Mouse (Mus musculus): ENCODE data around the gene Myl7. TPM values are rescaled to one million over a fixed set of nuclear protein-coding genes. Genes with fewer than 3 reads are reported as not detected.

Myl7 gene
- total RNA-seq, 2 experiments from 2014 or later = not detected

DNA sequence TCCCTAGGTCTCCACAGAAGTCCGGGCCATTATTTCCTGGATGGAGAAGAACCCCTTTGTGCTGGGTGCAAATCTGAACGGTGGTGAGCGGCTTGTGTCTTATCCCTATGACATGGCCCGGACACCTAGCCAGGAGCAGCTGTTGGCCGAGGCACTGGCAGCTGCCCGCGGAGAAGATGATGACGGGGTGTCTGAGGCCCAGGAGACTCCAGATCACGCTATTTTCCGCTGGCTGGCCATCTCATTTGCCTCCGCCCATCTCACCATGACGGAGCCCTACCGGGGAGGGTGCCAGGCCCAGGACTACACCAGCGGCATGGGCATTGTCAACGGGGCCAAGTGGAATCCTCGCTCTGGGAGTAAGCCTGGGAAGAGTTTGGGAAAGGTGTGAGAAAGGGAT, 28.5 kb downstream of the Myl7 start:
- no peak for ATAC-seq (replicated peaks; ENCODE audit: low FRiP score, poor library complexity, severe bottlenecking)

GRCm38 (mm10) chr11:5869331-5869730, 29.3 kb downstream of the Myl7 start:
- no peak for ATAC-seq (replicated peaks; ENCODE audit: low FRiP score, poor library complexity, severe bottlenecking)

GRCm38 (mm10) chr11:5868324-5868723, 30.3 kb downstream of the Myl7 start:
- no peak for ATAC-seq (replicated peaks; ENCODE audit: low FRiP score, poor library complexity, severe bottlenecking)

GRCm38 (mm10) chr11:5867196-5867595, 31.4 kb downstream of the Myl7 start:
- ATAC-seq (replicated peaks; ENCODE audit: low FRiP score, poor library complexity, severe bottlenecking) = no peak

DNA sequence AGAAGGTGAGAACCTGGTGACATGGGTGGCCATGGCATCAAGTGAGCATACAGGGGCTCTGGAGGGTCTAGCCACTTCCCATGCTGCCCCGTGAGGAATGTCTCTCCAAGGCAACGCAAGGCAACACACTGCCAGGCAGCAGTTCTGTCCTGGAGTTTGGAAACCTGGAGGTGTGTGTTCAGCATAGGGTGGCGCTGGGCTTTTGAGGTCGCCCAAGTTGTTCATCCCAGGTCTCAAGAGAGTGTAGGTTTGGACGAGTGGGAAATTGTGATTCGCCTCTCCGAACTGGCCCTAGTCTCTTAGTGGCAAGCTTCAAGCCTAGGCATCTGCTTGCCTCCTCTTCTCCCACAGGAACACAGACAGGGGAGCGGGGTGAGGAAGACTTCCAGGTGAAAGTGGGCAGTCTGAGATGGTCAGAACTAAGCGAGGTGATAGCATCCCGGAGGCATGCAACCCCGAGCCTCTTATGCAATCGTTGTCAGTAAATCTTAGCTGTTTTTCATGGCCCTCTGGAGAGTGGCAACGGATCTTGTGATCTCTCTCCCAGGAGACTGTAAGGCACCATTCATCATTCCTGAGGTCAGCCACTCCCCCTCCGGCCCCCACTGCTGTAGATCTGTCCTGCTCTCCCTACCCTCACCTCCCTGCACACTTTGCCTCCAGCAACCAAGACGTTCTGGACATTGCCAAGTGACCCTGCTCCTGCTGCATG, 36.0 kb downstream of the Myl7 start:
- ATAC-seq (replicated peaks; ENCODE audit: low FRiP score, poor library complexity, severe bottlenecking) = no peak

DNA sequence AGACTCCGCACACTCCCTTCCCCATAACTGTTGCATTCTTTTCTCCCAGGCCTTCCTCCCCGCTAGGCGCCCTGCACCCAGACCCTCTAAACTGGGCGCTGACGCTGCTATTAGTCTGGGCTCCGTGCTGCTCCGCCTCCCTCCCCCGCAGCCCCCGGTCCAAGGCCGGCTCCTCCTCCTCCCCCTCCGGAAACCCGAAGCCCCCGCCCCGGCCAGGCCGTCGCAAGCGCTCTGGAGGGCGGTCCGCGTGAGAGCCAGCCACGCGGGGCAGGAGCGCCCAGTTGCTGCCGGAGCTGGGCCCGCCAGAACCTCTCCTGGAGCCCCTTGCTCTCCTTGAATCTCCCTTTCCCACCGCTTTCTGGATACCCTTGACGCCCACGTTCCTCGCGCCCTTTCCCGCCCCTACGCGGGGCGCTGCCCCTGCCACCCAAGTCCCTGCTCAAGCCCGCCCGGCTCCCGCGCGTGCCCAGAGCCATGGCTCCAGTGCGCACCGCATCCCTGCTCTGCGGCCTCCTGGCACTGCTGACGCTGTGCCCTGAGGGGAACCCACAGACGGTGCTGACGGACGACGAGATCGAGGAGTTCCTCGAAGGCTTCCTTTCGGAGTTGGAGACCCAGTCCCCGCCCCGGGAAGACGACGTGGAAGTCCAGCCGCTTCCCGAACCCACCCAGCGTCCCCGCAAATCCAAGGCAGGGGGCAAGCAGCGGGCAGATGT, 36.7 kb downstream of the Myl7 start, which contains the start of gene Aebp1:
TSS of gene Aebp1 (plus strand) at position 270 of the 716 bp plus-strand sequence.
- ATAC-seq (replicated peaks; ENCODE audit: low FRiP score, poor library complexity, severe bottlenecking) = no peak

GRCm38 (mm10) chr11:5860639-5861038, 37.9 kb downstream of the Myl7 start:
- no peak for ATAC-seq (replicated peaks; ENCODE audit: low FRiP score, poor library complexity, severe bottlenecking)

GRCm38 (mm10) chr11:5859883-5860550, 38.6 kb downstream of the Myl7 start:
- no peak for ATAC-seq (replicated peaks; ENCODE audit: low FRiP score, poor library complexity, severe bottlenecking)

DNA sequence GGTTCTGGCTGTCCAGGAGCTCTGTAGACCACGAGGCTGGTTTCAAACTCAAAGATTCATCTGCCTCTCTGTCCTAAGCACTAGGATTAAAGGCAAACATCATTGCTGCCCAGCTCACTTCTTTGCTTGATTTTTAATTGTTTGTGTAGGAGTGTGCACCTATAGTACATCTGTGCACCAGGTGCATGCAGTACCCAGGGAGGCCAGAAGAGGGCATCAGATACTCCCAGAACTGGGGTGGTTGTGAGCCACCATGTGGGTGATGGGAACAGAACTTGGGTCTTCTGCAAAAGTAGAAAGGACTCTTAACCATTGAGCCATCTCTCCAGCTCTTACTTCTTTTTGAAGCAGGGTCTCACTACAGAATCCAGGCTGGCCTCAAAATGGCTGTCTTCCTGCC, 39.9 kb downstream of the Myl7 start:
- no peak for ATAC-seq (replicated peaks; ENCODE audit: low FRiP score, poor library complexity, severe bottlenecking)

DNA sequence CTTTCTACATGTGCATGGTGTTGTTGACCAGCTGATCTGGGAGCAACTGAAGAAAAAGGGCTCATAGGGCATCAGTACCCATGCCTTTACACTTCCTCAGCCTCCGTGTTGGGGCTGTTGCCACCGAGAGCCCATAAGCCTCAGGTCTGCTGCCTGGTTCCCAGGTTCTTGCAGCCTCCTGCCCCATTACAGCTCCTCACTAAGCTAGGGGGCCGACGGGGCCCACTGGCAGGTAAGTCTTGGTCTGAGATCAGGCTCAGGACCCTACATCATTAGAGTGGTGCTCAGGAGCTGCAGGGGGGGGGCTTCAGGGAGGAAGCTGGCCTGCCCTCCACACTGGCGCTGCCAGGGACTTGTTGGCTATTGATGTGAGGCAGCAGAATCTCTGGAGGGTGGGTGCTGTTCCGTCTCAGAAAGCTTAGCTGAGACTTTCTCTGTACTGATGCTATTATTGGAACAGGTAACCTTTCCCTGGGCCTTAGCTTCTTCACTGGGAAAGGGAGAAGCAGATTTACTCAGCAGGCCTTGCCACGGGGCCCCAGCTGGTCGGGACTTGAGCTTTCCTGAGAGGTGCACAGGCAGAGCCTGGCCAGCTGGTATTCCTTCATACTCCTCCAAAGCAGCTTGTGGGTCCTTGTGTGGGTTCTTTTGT, 42.0 kb downstream of the Myl7 start:
- no peak for ATAC-seq (replicated peaks; ENCODE audit: low FRiP score, poor library complexity, severe bottlenecking)

DNA sequence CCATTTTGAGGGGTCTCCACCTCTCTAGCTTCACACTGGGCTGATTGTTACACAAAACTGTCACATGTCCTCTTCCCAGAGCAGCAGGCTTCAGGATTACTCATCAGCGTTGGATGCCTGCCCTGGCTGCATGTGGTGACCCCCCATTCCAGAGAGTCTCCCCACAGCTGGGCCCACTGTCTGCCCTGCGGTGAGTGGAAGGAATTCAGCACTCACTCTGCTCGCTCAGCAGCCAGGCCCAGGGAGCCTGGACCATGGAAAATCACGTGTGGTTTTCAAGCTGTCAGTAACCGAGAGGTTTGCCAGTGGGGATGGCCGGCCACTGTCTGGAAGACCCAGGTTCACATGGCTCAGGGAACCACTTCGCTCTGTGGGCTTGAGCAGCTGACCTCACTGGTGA, 42.7 kb downstream of the Myl7 start:
- no peak for ATAC-seq (replicated peaks; ENCODE audit: low FRiP score, poor library complexity, severe bottlenecking)

DNA sequence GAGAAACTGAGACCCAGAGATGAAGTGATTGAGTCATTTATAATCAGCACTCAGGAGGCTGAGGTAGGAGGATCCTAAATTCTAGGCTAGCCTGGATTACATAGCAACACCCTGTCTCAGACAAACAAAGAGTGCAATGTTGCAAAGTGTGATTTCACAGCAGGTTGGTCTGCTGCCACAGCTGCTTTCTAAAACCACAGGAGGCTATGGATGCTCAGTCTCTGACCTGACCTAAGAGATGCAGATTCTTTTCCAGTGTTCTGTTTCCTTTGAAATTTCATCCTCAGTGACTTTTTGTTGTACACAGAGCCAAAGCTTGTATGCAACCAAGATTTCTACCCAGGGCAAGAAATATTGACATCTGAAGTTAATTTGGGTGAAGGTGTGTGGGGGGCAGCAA, 43.1 kb downstream of the Myl7 start:
- ATAC-seq (replicated peaks; ENCODE audit: low FRiP score, poor library complexity, severe bottlenecking) = no peak

DNA sequence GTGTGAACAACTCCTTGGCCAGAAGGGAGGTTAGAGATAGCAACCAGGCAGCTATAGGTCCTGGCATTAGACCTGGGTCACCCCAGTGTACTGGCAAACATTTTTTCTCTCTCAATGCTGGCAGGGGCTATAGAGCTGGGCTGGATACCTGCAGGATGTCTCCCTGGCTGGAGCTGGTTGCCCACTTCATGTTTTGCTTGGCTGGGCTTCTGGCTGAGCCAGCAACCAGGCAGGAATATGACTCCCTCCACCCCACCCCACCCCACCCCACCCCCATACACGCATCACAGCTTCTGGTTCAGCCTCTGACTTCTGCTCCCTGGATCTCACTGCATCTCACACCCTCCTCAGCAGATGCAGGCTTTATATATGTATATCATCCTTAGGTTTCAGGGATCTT, 46.3 kb downstream of the Myl7 start:
- ATAC-seq (replicated peaks; ENCODE audit: low FRiP score, poor library complexity, severe bottlenecking) = no peak

DNA sequence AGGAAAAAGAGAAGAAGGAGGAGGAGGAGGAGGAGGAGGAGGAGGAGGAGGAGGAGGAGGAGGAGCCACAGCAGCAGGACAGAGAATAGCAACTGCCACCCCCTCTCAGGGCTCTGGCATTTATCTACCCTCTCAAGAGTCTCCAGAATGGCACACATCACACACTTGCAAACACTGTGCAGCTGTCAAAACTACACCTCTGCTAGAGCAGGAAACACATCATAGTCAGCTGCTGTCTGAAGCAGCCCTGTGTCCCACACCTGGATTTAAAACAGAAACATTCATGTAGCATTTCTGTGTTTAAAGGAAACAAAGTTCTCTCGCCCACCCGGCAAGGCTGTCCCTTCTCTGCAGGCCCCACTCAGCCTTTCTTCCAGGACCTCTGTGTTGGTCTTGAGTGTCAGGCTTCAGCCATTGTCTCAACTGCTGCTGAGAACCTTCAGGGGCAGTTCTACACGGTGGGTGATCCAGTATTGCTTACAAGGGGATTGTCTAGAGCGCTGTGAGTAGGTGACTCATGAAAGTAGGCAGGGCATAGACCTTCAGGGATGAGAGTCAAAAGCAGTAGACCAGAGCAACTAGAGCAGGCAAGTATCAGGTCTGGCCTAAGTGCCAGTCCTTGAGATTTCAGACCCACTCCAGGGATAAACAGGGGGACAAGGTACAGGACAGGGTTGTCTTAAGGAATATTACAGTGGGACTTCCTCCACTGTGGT, 47.4 kb downstream of the Myl7 start:
- no peak for ATAC-seq (replicated peaks; ENCODE audit: low FRiP score, poor library complexity, severe bottlenecking)

- ATAC-seq (replicated peaks; ENCODE audit: low FRiP score, poor library complexity, severe bottlenecking) = no peak
Observed at GRCm38 (mm10) chr11:5850452-5850851, 48.1 kb downstream of the Myl7 start.

GRCm38 (mm10) chr11:5849316-5849715, 49.3 kb downstream of the Myl7 start:
- no peak; the same call in 1 of the 2 replicates for ATAC-seq (replicated peaks; ENCODE audit: low FRiP score, poor library complexity, severe bottlenecking)

- no peak for ATAC-seq (replicated peaks; ENCODE audit: low FRiP score, poor library complexity, severe bottlenecking)
Observed at GRCm38 (mm10) chr11:5848741-5849140, 49.8 kb downstream of the Myl7 start.

DNA sequence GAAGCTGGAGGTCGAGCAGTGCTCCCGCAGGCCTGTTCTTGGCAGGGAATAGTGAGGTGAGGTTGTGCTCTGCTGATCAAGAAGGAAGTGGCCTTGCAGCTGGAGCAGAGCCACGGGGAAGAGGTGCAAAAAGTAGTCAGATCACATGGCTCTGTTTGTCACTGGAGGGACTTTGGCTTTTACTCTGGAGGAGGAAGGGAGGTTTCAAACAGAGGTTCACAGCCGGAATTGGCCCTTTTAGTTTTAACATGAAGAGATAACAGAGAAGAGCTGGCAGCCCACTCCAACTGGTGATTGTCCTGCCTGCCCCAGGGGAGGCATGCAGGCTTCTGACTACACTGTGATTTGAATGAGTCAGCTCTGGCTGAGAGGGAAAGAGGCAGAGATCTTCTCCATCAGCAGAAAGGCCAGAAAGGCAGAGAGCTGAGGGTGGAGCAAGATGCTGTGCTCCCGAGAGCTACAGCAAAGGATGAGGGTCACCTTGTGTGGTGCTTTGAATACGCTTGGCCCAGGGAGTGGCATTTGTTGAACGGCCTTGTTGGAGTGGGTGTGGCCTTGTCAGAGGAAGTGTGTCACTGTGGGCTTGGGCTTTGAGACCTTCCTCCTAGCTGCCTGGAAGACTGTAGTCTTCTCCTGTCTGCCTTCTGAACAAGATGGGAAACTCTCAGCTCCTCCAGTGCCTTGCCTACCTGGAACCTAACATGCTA, 51.8 kb downstream of the Myl7 start:
- ATAC-seq (replicated peaks; ENCODE audit: low FRiP score, poor library complexity, severe bottlenecking) = no peak

All from erythroblast, adult 5-6 weeks (primary cell).